Mouse (Mus musculus) heart, embryonic 13.5 days (tissue): ENCODE data around the gene Olfr1354. TPM values are rescaled to one million over a fixed set of nuclear protein-coding genes. Genes with fewer than 3 reads are reported as not detected.
"Not testable (repeated sequence)": the region's sequence is repeated elsewhere in the genome, so short reads cannot be mapped to it uniquely, and the experiment has no call there.

Source experiments
- ATAC-seq: fragments of 200-750 bp; cut with Nextera tagmentation; 2 replicates; pipeline ENCODE4 v1.8.0; 2017; ENCODE audit warnings: moderate TSS enrichment; ENCODE audit not compliant: insufficient number of reproducible peaks, low FRiP score, low TSS enrichment; ENCODE audit errors: extremely low read depth
- H3K27ac ChIP-seq: fragments of 300-500 bp; sonication (generic); replicated peaks from 2 replicates; pipeline ENCODE4 v1.5.1; 2015; ENCODE audit warnings: moderate library complexity, mild to moderate bottlenecking, inconsistent platforms
- H3K27me3 ChIP-seq: fragments of 300-500 bp; sonication (generic); replicated peaks from 2 replicates; pipeline ENCODE4 v1.6.1; 2015; ENCODE audit warnings: mild to moderate bottlenecking, inconsistent platforms
- H3K36me3 ChIP-seq: fragments of 300-500 bp; sonication (generic); 2 replicates; pipeline ENCODE4 v1.6.1; 2015; ENCODE audit warnings: mild to moderate bottlenecking, inconsistent platforms
- H3K4me1 ChIP-seq: fragments of 300-500 bp; sonication (generic); 2 replicates; pipeline ENCODE4 v1.6.1; 2015; ENCODE audit warnings: inconsistent platforms
- H3K4me2 ChIP-seq: fragments of 300-500 bp; sonication (generic); 2 replicates; pipeline ENCODE4 v1.6.1; 2015; ENCODE audit warnings: inconsistent platforms, mild to moderate bottlenecking, moderate library complexity
- H3K4me3 ChIP-seq: fragments of 300-500 bp; sonication (generic); 2 replicates; pipeline ENCODE4 v1.5.1; 2015; ENCODE audit warnings: moderate library complexity, mild to moderate bottlenecking, inconsistent platforms
- H3K9ac ChIP-seq: fragments of 300-500 bp; sonication (generic); 2 replicates; pipeline ENCODE4 v1.6.1; 2015; ENCODE audit warnings: inconsistent platforms, mild to moderate bottlenecking, moderate library complexity
- H3K9me3 ChIP-seq: fragments of 300-500 bp; sonication (generic); 2 replicates; pipeline ENCODE4 v1.6.1; 2016; ENCODE audit warnings: inconsistent platforms
- WGBS: fragments of 180-500 bp; shearing (Covaris S2); methylation state at CpG from one replicate; pipeline ENCODE4 v1.1.7; 2015; ENCODE audit warnings: mixed read lengths; 5-methylcytosine and 5-hydroxymethylcytosine counted together
- polyA plus RNA-seq: library from polyadenylated mRNA; unstranded; fragments of >200 nt; fragmentation: Nextera tagmentation; extraction: Ambion mirVana; gene quantifications from 2 replicates; pipeline ENCODE4 v1.2.1, GENCODE M21; 2015

The Olfr1354 gene
- not detected in 2 replicates for polyA plus RNA-seq

- not testable (repeated sequence) for H3K36me3 ChIP-seq, ATAC-seq, H3K4me1 ChIP-seq, H3K9me3 ChIP-seq, H3K9ac ChIP-seq, H3K27ac ChIP-seq, H3K4me2 ChIP-seq, H3K27me3 ChIP-seq, H3K4me3 ChIP-seq
- WGBS, result 64% methylated on average over 1 of the region's 1 CpGs
These were observed at the start of gene Olfr1354 for GRCm38 (mm10) chr10:78912871-78913270. Gene Olfr1354, plus strand, starts transcription at chr10:78913171.

- H3K36me3 ChIP-seq, result no peaks in the 10 kb centered on the region
- no peak within 1 kb of the TSS for H3K27ac ChIP-seq
- no peaks in the 10 kb centered on the region for H3K4me1 ChIP-seq
- 62% methylated on average over 2 of the region's 2 CpGs for WGBS
- no peaks in the 10 kb centered on the region for H3K27me3 ChIP-seq
- no peak within 1 kb of the TSS for H3K9ac ChIP-seq
- H3K9me3 ChIP-seq, result peaks cover 10% of the 10 kb centered on the region; the same call in 1 of the 2 replicates
- ATAC-seq, result no peak
- H3K4me3 ChIP-seq, result no peak within 1 kb of the TSS
- no peak within 1 kb of the TSS for H3K4me2 ChIP-seq
These were observed 37.7 kb upstream of the Olfr1354 start, which contains the start of gene Olfr1355 for GRCm38 (mm10) chr10:78875240-78875639. Gene Olfr1355, plus strand, starts transcription at chr10:78875540.

DNA sequence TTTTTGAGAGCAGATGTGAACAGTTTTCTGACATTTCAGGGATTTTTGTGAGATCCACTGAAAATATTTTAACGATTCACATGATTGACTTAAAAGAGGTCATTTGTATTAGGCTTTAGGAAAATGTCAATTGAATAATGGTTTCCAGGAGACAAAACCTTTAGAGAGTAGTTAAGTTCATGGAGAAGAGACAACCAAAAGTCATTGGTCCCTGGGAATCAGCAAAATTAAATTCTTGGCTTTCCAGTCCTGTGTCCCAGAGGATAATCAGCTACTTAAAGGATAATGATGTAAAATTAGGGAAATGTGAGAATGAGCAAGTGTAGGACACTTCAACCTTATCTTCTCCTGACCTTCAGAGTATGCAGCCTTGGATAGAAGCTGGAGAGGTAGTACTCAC, 37.4 kb downstream of the Olfr1354 start, which contains the start of gene Olfr8:
Olfr8 (plus strand) TSS at position 301 of the 400 bp plus-strand sequence.
- not testable (repeated sequence) for H3K27me3 ChIP-seq, H3K9me3 ChIP-seq, H3K4me3 ChIP-seq, H3K4me2 ChIP-seq, ATAC-seq, H3K4me1 ChIP-seq, H3K9ac ChIP-seq, H3K27ac ChIP-seq, H3K36me3 ChIP-seq
- WGBS, result 75% methylated on average over 1 of the region's 1 CpGs

GRCm38 (mm10) chr10:78963009-78963408, 50.0 kb downstream of the Olfr1354 start, which contains the start of gene Olfr1353:
Gene Olfr1353, plus strand, starts transcription at chr10:78963309.
- H3K4me3 ChIP-seq, H3K9me3 ChIP-seq, H3K4me2 ChIP-seq, H3K9ac ChIP-seq, H3K4me1 ChIP-seq, ATAC-seq, H3K27me3 ChIP-seq, H3K27ac ChIP-seq, H3K36me3 ChIP-seq: not testable (repeated sequence)

Other genes with a start within 250 kb of the Olfr1354 start
- gene Casp14, start 194.9 kb upstream of the Olfr1354 start, polyA plus RNA-seq, result not detected in 2 replicates
- gene Ccdc105, start 160.1 kb upstream of the Olfr1354 start, polyA plus RNA-seq, result not detected in 2 replicates
- gene Slc1a6, start 132.7 kb upstream of the Olfr1354 start, polyA plus RNA-seq, result 0.97 and 1.2 TPM in 2 replicates
- gene Olfr1356, start 61.0 kb upstream of the Olfr1354 start, polyA plus RNA-seq, result not detected in 2 replicates
- not detected in 2 replicates for gene Olfr1355, start 37.6 kb upstream of the Olfr1354 start, polyA plus RNA-seq
- gene Olfr8, start 37.5 kb downstream of the Olfr1354 start, polyA plus RNA-seq, result not detected in 2 replicates
- gene Olfr1353, start 50.1 kb downstream of the Olfr1354 start, polyA plus RNA-seq, result not detected in 2 replicates
- not detected in 2 replicates for gene Olfr1352, start 67.9 kb downstream of the Olfr1354 start, polyA plus RNA-seq
- not detected in 2 replicates for gene Olfr1351, start 99.3 kb downstream of the Olfr1354 start, polyA plus RNA-seq
- 0.23 TPM in 1 of 2 replicates, not detected in the other for gene Olfr57, start 115.6 kb downstream of the Olfr1354 start, polyA plus RNA-seq
- 16.4 and 16.7 TPM in 2 replicates for gene 2610008E11Rik, start 184.4 kb downstream of the Olfr1354 start, polyA plus RNA-seq
- not detected in 2 replicates for gene Vmn2r80, start 235.6 kb downstream of the Olfr1354 start, polyA plus RNA-seq